Mouse (Mus musculus): ENCODE data around the gene Snrnp200. TPM values are rescaled to one million over a fixed set of nuclear protein-coding genes. Genes with fewer than 3 reads are reported as not detected.
A peak's percentile ranks its signal among the peaks of the same experiment; 100 is the strongest.
"Not testable (repeated sequence)": the region's sequence is repeated elsewhere in the genome, so short reads cannot be mapped to it uniquely, and the experiment has no call there.

The Snrnp200 gene
- 10 to 100 TPM; 66.7 to 69.2 TPM for total RNA-seq (2021)
- polyA plus RNA-seq (2012; rRNA removed): 21.0 and 23.7 TPM in 2 replicates
- long read RNA-seq, full-length matches to known transcripts: 2 of 13 reads
- long read RNA-seq, partial matches to known transcripts: 11 of 13 reads
- long read RNA-seq, other reads (novel, unspliced or antisense): 0 of 13 reads

DNA sequence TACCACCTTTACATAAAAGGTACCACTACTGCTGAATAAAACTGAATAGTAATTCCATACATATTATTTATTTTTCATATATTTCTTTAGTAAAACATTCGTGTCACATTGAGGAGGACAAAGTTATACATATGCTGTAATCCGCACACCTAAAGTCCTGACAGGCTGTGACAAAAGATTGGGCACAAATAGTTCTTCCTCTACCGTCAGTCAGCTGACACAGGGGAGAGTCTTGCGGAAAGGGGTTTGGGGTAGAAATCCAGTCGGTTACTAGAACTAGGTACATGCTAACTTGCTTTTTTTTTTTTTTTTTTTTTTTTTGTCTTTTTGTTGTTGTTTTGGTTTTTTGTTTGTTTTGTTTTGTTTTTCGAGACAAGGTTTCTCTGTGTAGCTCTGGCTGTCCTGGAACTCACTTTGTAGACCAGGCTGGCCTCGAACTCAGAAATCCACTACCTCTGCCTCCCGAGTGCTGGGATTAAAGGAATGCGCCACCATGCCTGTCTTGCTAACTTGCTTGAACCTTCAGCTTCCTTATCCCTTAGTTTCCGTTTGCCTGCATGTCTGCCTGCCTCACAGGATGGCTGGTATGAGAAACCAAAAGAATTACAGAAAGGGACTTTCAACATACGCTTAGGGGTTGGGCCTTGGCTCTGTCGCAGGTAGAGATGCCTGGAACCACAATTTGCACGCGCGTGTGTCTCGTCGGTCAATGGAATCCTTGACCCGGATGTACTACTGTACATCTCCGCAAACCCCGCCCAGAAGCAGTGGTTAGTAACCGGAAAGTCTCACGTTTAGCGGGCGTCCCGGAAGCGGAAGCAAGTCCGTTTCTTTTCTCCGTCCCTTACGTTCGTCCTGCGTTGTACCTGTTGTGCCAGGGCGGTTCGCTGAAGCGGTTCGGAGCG, at the start of gene Snrnp200, which contains the start of gene 1810024B03Rik:
Snrnp200 (plus strand) TSS at position 840 of the 905 bp plus-strand sequence.
1810024B03Rik (minus strand) TSS at position 734 of the 905 bp plus-strand sequence.
- DNase-seq: peak; percentile 95

- DNase-seq: no peak
These were observed 42.5 kb upstream of the Snrnp200 start for GRCm38 (mm10) chr2:127165675-127166074.

DNA sequence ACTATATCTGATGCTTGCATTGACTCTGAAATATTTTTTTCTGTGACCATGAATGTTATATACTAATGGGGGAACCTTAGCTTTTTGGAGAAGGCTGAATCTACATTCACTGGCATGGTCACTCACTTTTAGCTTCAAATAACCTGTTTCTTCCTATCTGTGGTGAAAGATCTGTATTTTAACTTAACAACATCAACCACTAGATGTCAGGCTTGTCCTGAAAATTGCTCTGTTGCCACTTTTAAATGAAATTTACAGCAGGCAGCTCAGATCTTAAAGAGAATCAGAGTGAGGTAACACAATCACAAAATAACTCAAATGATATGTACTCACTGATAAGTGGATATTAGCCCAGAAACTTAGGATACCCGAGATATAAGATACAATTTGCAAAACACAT, 41.9 kb upstream of the Snrnp200 start:
- peak; percentile 10 for DNase-seq

- peak; percentile 88 for DNase-seq
These were observed 25.4 kb upstream of the Snrnp200 start for GRCm38 (mm10) chr2:127182598-127183381.

DNA sequence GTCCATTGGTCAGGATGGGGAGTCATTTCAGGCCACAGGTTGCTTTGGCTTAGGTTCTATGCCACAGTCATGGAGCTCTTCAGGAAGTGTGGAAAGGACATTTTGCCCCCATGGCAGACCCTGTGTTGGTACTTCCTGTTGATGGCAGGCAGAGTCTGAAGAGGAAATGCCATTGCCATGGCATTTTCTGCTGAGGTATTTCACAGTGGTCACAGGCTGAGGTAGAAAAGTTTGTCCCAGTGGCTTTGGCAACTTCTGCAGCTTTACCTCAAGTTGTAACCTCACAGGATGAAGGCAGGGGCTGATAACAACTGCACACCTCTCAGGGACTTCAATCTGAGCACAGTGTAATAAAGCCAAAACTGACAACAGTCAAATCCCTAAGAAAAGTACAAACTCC, 18.6 kb upstream of the Snrnp200 start:
- DNase-seq: no peak

DNA sequence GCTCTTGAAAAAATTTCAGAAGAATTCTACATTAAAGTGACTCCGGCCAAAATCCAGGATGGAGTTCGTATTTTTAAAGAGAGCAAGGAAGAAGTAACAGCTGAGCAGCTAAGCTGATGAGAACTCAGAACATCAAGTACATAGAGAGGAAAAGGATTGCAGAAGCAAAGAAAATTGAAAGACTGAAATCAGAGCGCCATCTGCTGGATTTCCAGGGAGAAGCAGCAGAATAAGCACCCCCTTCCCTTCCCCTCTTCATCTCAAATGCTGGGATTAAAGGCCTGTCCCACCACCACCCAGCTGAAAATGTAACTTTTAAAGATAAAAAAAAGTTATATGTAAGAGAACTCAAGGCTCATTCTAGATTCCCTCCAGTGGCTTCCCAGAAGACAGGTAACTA, 3.3 kb upstream of the Snrnp200 start:
- peak; percentile 36 for DNase-seq

- DNase-seq: not testable (repeated sequence)
These were observed 2.2 kb upstream of the Snrnp200 start for GRCm38 (mm10) chr2:127205936-127206335.

DNA sequence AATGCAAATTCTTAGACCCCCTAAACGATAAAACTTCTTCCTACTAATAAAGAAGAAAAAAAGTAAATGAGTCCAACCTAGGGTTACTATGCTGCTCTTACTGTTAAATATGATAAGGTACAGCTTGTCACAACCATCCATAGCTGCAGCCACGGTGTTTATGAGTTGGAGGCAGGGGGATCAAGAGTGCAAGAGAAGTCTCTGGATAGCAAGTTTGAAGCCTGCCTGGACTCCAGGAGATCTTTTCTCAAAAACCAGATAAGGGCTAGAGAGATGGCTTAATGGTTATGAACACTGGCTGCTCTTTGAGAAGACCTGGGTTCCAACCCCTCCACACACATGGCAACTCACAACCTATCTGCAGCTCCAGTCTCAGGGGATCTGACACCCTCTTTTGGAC, 1.3 kb upstream of the Snrnp200 start:
- DNase-seq: no peak

GRCm38 (mm10) chr2:127208452-127208769, 225 bp downstream of the Snrnp200 start:
- no peak for DNase-seq

GRCm38 (mm10) chr2:127210701-127211100, 2.5 kb downstream of the Snrnp200 start:
- DNase-seq: no peak

GRCm38 (mm10) chr2:127217746-127218145, 9.6 kb downstream of the Snrnp200 start:
- DNase-seq: no peak

GRCm38 (mm10) chr2:127225261-127225660, 17.1 kb downstream of the Snrnp200 start:
- no peak for DNase-seq

- no peak for DNase-seq
These were observed 29.9 kb downstream of the Snrnp200 start for GRCm38 (mm10) chr2:127237897-127238610.

DNA sequence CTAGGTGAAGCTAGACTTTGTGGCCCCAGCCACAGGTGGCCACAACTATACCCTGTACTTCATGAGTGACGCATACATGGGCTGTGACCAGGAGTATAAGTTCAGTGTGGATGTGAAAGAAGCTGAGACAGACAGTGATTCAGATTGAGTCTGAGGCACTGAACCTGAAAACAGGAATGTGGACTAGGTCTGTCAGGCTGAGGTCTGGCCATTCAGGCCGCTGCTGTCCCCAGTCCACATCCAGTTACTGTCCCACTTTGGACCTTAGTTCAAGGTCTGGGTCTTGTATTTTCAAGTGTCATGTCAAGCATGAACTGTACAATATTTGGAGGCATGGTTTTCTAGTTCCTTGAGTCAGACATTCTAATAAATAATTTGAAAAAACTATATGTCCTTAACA, 31.9 kb downstream of the Snrnp200 start:
- DNase-seq: peak; percentile 12

GRCm38 (mm10) chr2:127247592-127248333, 39.6 kb downstream of the Snrnp200 start, which contains the start of the genes Ciao1 and Tmem127:
TSS of gene Ciao1 (minus strand) at chr2:127247816.
TSS of gene Tmem127 (plus strand) at chr2:127247908.
- DNase-seq: peak; percentile 98

GRCm38 (mm10) chr2:127248334-127249004, 40.3 kb downstream of the Snrnp200 start:
- peak; percentile 68 for DNase-seq

GRCm38 (mm10) chr2:127250291-127251008, 42.3 kb downstream of the Snrnp200 start:
- DNase-seq: no peak

GRCm38 (mm10) chr2:127251457-127251856, 43.3 kb downstream of the Snrnp200 start:
- DNase-seq: no peak

GRCm38 (mm10) chr2:127251880-127252527, 43.8 kb downstream of the Snrnp200 start:
- DNase-seq: peak; percentile 74

All from adrenal gland, adult 2 months (tissue).